Mouse (Mus musculus) C2C12 (cell line): ENCODE data around the gene Rnaseh2a. TPM values are rescaled to one million over a fixed set of nuclear protein-coding genes. Genes with fewer than 3 reads are reported as not detected.

Experiments used
- H3K27me3 ChIP-seq: one replicate; pipeline ENCODE4 v1.6.1; 2011; ENCODE audit not compliant: control insufficient read depth, insufficient read depth, insufficient read length
- H3K36me3 ChIP-seq: one replicate; pipeline ENCODE4 v1.6.1; 2011; ENCODE audit not compliant: control insufficient read depth, insufficient read depth
- H3K4me3 ChIP-seq: one replicate; pipeline ENCODE4 v1.5.1; 2011; ENCODE audit warnings: mild to moderate bottlenecking, control low read depth; ENCODE audit not compliant: poor library complexity, insufficient read depth, severe bottlenecking
- H3K79me2 ChIP-seq: one replicate; pipeline ENCODE4 v1.6.1; 2011; ENCODE audit not compliant: control insufficient read depth, insufficient read depth
- H3K79me3 ChIP-seq: one replicate; pipeline ENCODE4 v1.6.1; 2011; ENCODE audit warnings: low read depth, control low read depth
- H3ac ChIP-seq: one replicate; pipeline ENCODE3; 2011; ENCODE audit warnings: low read depth; ENCODE audit not compliant: control insufficient read depth, insufficient read length
- CEBPB ChIP-seq: IDR thresholded peaks from one replicate; pipeline ENCODE4 v1.6.1; 2011; ENCODE audit warnings: low read depth, mild to moderate bottlenecking, control low read depth, moderate library complexity
- CTCF ChIP-seq: IDR thresholded peaks from one replicate; pipeline ENCODE4 v1.5.1; 2011; ENCODE audit not compliant: control insufficient read depth, insufficient read depth, insufficient read length
- FOSL1 ChIP-seq: IDR thresholded peaks from one replicate; pipeline ENCODE4 v1.8.0; 2011; ENCODE audit warnings: mild to moderate bottlenecking, low read length; ENCODE audit not compliant: poor library complexity, insufficient read depth, severe bottlenecking
- MAX ChIP-seq: IDR thresholded peaks from one replicate; pipeline ENCODE4 v1.6.1; 2011; ENCODE audit warnings: mild to moderate bottlenecking, control low read depth
- MYOD1 ChIP-seq: IDR thresholded peaks from one replicate; pipeline ENCODE4 v1.6.1; 2011; ENCODE audit warnings: low read depth; ENCODE audit not compliant: control insufficient read depth, insufficient read length
- MYOG ChIP-seq: IDR thresholded peaks from one replicate; pipeline ENCODE4 v1.6.1; 2011; ENCODE audit not compliant: control insufficient read depth, insufficient read length; ENCODE audit errors: extremely low read depth
- USF1 ChIP-seq: IDR thresholded peaks from one replicate; pipeline ENCODE4 v1.6.1; 2011; ENCODE audit warnings: low read depth, mild to moderate bottlenecking, control low read depth, moderate library complexity
- polyA plus RNA-seq: library from polyadenylated mRNA; unstranded; fragments of >200 nt; fragmentation: generic; extraction: Trizol; gene quantifications from one replicate; pipeline ENCODE4 v1.2.1, GENCODE M21; 2012; ENCODE audit warnings: missing spikeins

The Rnaseh2a gene
- polyA plus RNA-seq, 1 experiment, result 145 TPM

DNA sequence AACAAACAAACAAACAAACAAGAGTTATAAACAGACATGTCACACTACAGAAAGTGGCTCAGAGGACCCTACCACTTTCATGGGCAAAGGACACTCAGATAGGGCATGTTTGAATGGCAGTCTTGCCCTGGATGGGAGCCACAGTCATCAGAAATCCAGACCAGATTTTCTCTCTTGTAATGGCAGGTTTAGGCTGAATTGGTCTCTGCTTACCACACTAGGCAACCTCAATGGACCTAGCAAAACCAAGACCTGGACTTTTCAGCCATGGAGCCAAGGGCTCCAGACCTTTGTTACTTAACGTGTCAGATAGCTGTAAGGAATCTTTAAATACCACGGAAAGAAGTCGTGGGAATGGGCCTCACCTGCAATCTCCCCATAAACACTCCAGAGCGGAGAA, 25.9 kb downstream of the Rnaseh2a start:
- no peak overlapping the region for H3K4me3 ChIP-seq

DNA sequence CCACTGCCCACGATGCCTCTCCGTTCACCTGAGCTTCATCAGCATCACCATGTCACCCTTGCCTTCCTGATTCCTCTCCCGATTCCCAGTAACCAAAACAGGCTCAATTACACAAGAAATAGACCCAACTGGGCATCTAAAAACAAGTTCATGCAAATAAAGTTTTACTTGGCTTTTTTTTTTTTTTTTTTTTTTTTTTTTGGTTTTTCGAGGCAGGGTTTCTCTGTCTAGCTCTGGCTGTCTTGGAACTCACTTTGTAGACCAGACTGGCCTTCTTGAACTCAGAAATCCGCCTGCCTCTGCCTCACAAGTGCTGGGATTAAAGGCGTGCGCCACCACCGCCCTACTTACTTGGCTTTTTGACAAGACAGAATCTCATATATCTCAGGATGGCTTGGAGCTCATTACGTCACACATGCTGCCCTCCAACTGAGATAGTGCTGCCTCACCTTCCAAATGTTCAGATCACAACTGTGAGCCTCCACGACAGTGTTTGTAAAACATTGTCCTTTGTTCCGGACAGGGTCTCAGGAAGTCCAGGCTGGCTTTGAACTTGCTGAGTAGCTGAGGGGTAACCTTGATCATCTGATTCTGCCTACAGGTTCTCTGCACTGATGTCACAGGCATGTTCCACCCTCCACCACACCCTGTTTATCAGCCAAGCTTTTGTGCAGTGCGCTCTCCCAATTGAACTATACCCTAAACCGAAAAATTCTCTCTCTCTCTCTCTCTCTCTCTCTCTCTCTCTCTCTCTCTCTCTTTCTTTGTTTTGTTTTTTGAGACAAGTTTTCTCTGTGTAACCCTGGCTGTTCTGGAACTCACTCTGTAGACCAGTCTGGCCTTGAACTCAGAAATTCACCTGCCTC, 31.7 kb downstream of the Rnaseh2a start:
- H3K4me3 ChIP-seq, result no peak overlapping the region
- no peak overlapping the region for H3ac ChIP-seq
- H3K27me3 ChIP-seq, result peaks cover 44% of the 10 kb centered on the region
- TF ChIP-seq MYOD1 (no peak), MYOG (no peak), CTCF (no peak), FOSL1 (no peak), CEBPB (no peak), USF1 (no peak), MAX (no peak)
- H3K79me2 ChIP-seq, result no peaks in the 10 kb centered on the region
- H3K36me3 ChIP-seq, result no peaks in the 10 kb centered on the region
- no peaks in the 10 kb centered on the region for H3K79me3 ChIP-seq

More for the DNA sequence above, 25.9 kb downstream of the Rnaseh2a start:
- Histone ChIP-seq H3K36me3 (no peaks in the 10 kb centered on the region), H3ac (no peak overlapping the region), H3K27me3 (peaks cover 30% of the 10 kb centered on the region), H3K79me2 (no peaks in the 10 kb centered on the region), H3K79me3 (no peaks in the 10 kb centered on the region)
- no peak for TF ChIP-seq MYOG
- TF ChIP-seq FOSL1, result no peak
- TF ChIP-seq USF1, result no peak
- no peak for TF ChIP-seq CEBPB
- TF ChIP-seq MAX, result no peak
- no peak for TF ChIP-seq MYOD1
- no peak for TF ChIP-seq CTCF

DNA sequence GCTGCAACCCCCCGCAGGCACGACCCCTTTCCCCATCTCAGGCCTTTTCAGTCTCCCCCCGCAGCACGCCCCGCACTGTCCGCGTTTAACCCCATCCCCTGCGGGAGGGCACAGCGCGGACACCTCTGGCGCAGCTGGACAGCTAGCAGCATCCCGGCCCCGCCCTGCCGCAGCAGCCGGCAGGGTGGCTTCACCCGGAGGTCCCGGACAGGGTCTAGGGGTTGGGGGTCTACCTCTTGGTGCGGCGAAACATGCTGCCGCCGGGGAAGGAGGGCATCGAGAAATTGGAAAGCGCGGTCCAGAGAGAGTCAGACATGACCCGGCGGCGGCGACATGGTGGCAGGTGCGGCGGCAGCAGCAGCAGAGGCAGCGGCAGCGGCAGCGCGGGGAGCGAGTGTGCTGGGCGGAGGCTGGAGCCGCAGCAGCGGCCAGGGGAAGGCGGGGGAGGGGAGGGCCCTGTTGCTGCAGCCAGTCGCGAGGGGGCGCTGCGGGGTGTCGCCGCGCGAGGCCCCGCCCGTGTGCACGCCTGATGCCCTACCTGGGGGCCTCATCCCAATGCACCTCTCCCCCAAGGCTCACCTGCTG, 32.5 kb downstream of the Rnaseh2a start, which contains the start of gene Mast1:
Gene Mast1 (minus strand): TSS at position 398 of the 585 bp plus-strand sequence.
- TF ChIP-seq CTCF (peak; percentile 59), MYOG (no peak), MYOD1 (no peak)
- no peaks in the 10 kb centered on the region for H3K79me2 ChIP-seq
- H3K36me3 ChIP-seq, result no peaks in the 10 kb centered on the region
- peaks cover 44% of the 10 kb centered on the region for H3K27me3 ChIP-seq
- H3K79me3 ChIP-seq, result no peaks in the 10 kb centered on the region
- H3K4me3 ChIP-seq, result no peak within 1 kb of the TSS
- H3ac ChIP-seq, result peak within 1 kb of the TSS; percentile 35

DNA sequence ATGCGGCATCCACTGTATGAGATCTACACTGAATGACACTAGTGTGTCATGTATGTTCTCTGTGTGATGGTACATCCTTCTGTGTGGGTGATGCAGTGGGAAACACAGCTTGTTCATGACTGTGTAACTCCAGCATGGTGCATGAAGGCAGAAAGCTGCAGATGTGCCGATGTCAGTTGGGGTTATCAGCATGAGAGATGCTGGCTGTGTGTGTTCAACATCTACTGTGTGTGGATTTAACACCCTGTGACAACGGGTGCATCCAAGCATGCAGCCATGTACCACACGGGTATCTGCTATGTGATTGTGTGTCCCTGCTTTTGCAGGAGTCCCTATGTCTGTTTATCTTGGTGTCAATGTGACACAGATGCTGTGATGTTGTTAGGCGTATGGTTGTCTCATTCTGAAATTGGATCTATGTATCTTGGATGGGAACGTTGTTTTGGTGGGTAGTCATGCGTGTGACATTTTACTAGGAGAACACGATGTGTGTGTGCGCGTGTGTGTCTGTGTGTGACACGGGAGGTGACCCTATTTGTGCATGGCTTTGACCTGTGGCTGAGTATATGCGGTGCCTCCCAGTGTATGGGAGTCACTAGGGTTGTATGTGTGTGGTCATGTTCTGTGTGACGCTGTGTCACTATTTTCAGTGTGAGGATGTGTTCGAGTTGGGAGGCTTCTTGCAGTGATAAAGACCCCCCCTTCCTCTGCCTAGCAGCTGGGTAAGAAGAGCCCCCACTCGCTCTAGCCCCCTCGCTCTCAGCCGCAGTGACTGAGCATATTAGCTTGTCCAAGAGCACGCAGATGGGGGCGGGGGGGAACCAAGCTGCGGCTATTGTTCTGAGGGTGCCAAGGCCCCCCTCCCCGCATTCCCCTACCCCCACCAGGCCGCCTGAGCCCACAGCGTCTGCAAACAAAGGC, 33.3 kb downstream of the Rnaseh2a start:
- Histone ChIP-seq H3K36me3 (no peaks in the 10 kb centered on the region), H3K27me3 (peaks cover 44% of the 10 kb centered on the region), H3K79me3 (no peaks in the 10 kb centered on the region), H3ac (no peak overlapping the region), H3K79me2 (no peaks in the 10 kb centered on the region), H3K4me3 (no peak overlapping the region)
- TF ChIP-seq CTCF, result no peak
- no peak for TF ChIP-seq MYOD1
- no peak for TF ChIP-seq MYOG
- no peak for TF ChIP-seq CEBPB
- no peak for TF ChIP-seq FOSL1
- no peak for TF ChIP-seq MAX
- no peak for TF ChIP-seq USF1

DNA sequence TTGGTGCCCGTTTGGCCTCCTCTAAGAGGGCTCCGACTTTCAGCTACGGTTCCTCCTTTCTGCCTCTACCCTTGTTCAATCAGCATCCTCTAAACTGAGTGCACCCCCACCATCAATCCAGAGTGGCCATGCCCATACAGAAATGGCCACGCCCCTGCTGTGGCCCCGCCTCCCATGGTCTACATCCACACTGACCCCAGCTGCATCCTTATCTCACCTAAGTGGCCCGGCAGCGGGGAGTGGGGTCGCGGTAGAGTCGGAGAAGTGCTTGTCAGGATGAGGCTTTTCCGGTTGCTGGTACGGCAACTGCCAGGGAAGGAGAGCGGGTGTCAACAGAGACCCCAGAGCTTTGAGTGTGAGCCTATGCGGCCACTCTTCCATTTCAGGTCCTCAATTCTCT, 34.1 kb downstream of the Rnaseh2a start:
- Histone ChIP-seq H3K36me3 (no peaks in the 10 kb centered on the region), H3K27me3 (peaks cover 47% of the 10 kb centered on the region), H3ac (no peak overlapping the region), H3K79me3 (no peaks in the 10 kb centered on the region), H3K79me2 (no peaks in the 10 kb centered on the region), H3K4me3 (no peak overlapping the region)
- TF ChIP-seq MYOD1 (no peak), MYOG (no peak), USF1 (no peak), CTCF (no peak), CEBPB (no peak), FOSL1 (no peak), MAX (no peak)
